Mouse (Mus musculus) liver, embryonic 14.5 days (tissue): ENCODE measurements around the gene Ccdc148. TPM values are rescaled to one million over a fixed set of nuclear protein-coding genes. Genes with fewer than 3 reads are reported as not detected.

Source experiments
- ATAC-seq: fragments of 200-750 bp; cut with Nextera tagmentation; 2 replicates; pipeline ENCODE4 v1.8.0; 2017; ENCODE audit warnings: moderate number of reproducible peaks, mild to moderate bottlenecking, moderate library complexity; ENCODE audit not compliant: insufficient read depth
- DNase-seq, 3 experiments: peaks; one replicate each; pipeline ENCODE4 v3.0.0-alpha.2; 2012 to 2013; ENCODE audit warnings: low read depth in 3 of 3, low spot score in 3 of 3
- H3K27ac ChIP-seq: fragments of 300-500 bp; sonication (generic); 2 replicates; pipeline ENCODE4 v1.5.1; 2014; ENCODE audit warnings: moderate library complexity, mild to moderate bottlenecking, control low read depth, inconsistent platforms
- H3K27me3 ChIP-seq: fragments of 300-500 bp; sonication (generic); 2 replicates; pipeline ENCODE4 v1.6.1; 2014; ENCODE audit warnings: mild to moderate bottlenecking, low read length, moderate library complexity; ENCODE audit not compliant: control insufficient read depth, insufficient read depth
- H3K36me3 ChIP-seq: fragments of 300-500 bp; sonication (generic); replicated peaks from 2 replicates; pipeline ENCODE4 v1.6.1; 2014; ENCODE audit warnings: low read depth; ENCODE audit not compliant: control insufficient read depth, insufficient read depth
- H3K4me1 ChIP-seq, 2 experiments: fragments of 200-500 bp in 1 of 2; fragments of 300-500 bp in 1 of 2; sonication (generic) in 1 of 2; replicated peaks; 2 replicates each; pipeline ENCODE4 v1.6.1; 2012 to 2014; ENCODE audit warnings: antibody characterized with exemption in 1 of 2, inconsistent platforms in 1 of 2, low read length in 1 of 2; ENCODE audit not compliant: control insufficient read depth in 2 of 2, insufficient read depth in 2 of 2
- H3K4me2 ChIP-seq: fragments of 300-500 bp; sonication (generic); 2 replicates; pipeline ENCODE4 v1.6.1; 2014; ENCODE audit warnings: low read depth, mild to moderate bottlenecking, control low read depth, moderate library complexity
- H3K4me3 ChIP-seq, 2 experiments: fragments of 200-500 bp in 1 of 2; fragments of 300-500 bp in 1 of 2; sonication (generic) in 1 of 2; 2 replicates each; pipeline ENCODE4 v1.5.1; 2012 to 2014; ENCODE audit warnings: low read depth in 2 of 2, low read length in 2 of 2, mild to moderate bottlenecking in 2 of 2, control low read depth in 1 of 2, inconsistent platforms in 1 of 2, moderate library complexity in 1 of 2; ENCODE audit not compliant: insufficient read depth in 1 of 2
- H3K9ac ChIP-seq: fragments of 300-500 bp; sonication (generic); replicated peaks from 2 replicates; pipeline ENCODE4 v1.6.1; 2014; ENCODE audit warnings: mild to moderate bottlenecking, control low read depth, moderate library complexity
- H3K9me3 ChIP-seq: fragments of 300-500 bp; sonication (generic); 2 replicates; pipeline ENCODE4 v1.6.1; 2016; ENCODE audit warnings: low read length, mixed read lengths; ENCODE audit not compliant: control insufficient read depth
- CTCF ChIP-seq: IDR thresholded peaks from 2 replicates; pipeline ENCODE4 v1.5.1; 2016; ENCODE audit warnings: antibody characterized with exemption, low read depth, control low read depth
- EP300 ChIP-seq: IDR thresholded peaks from 2 replicates; pipeline ENCODE4 v1.6.1; 2016; ENCODE audit warnings: antibody characterized with exemption, low read depth
- WGBS: fragments of 180-500 bp; shearing (Covaris S2); extraction: QIAGEN DNeasy Blood & Tissue Kit; methylation state at CpG from one replicate; pipeline ENCODE4 v1.1.7; 2014; ENCODE audit not compliant: insufficient replicate concordance; 5-methylcytosine and 5-hydroxymethylcytosine counted together
- polyA plus RNA-seq, 2 experiments: library from polyadenylated mRNA; depleted of rRNA in 1 of 2; stranded (reverse) in 1 of 2; unstranded in 1 of 2; fragments of >200 nt; fragmentation: Nextera tagmentation in 1 of 2; extraction: Ambion mirVana in 1 of 2; gene quantifications; 2 replicates each; pipeline versions ENCODE4 v1.2.1 to v1.2.3; 2012 to 2014

Gene Ccdc148
- polyA plus RNA-seq, 2 experiments: 0.20 to 0.26 TPM

DNA sequence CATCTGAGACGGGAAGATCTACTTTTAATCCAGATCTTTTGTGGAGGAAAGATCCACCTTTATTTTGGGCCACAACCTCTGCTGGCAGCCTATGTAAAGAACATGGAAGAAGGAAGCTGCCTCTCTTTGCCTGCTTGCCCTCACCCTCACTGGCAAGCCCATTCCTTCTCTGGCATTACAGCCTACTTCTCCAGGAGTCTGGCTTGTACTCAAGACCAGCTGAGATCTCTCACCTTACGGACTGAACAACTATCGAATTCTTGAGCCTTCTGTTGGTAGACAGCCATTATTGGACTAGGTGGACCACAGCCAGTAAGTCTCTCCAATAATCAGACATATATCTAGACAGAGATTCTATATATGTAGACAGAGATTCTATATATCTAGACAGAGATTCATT, 208.4 kb downstream of the Ccdc148 start:
- H3K36me3 ChIP-seq: no peaks in the 10 kb centered on the region
- no peaks in the 10 kb centered on the region for H3K4me1 ChIP-seq
- no peak overlapping the region for H3K27ac ChIP-seq
- no peak for TF ChIP-seq EP300
- TF ChIP-seq CTCF: no peak
- H3K9ac ChIP-seq: no peak overlapping the region
- H3K27me3 ChIP-seq: no peaks in the 10 kb centered on the region
- H3K4me3 ChIP-seq: no peak overlapping the region
- no peaks in the 10 kb centered on the region for H3K9me3 ChIP-seq
- DNase-seq (no peak), ATAC-seq (no peak)
- no peak overlapping the region for H3K4me2 ChIP-seq
- 67% methylated on average over 3 of the region's 3 CpGs for WGBS

DNA sequence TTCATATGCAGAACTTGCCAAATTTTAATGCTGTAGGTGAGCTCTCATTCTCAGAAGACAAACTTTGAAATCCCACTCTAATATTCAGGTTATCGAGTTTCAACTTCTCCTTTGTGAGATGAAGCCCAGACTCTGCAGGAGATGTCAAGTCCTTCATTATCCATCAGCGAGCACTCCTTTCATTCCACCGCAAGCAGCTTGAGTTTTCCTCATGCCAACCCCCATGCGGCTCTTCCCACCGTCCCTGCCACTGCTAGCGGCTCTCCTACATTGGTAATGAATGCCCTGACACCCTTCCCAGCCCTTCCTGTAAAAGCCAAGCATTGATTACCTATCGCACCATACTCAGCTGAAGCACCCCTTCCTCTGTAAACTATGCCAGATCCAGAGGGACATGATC, 211.7 kb downstream of the Ccdc148 start:
- no peak for ATAC-seq
- Histone ChIP-seq H3K4me1 (no peaks in the 10 kb centered on the region), H3K27me3 (no peaks in the 10 kb centered on the region), H3K36me3 (no peaks in the 10 kb centered on the region), H3K27ac (no peak overlapping the region), H3K4me3 (no peak overlapping the region), H3K4me2 (no peak overlapping the region), H3K9me3 (no peaks in the 10 kb centered on the region), H3K9ac (no peak overlapping the region)
- WGBS: 63% methylated on average over 7 of the region's 7 CpGs
- DNase-seq: no peak
- TF ChIP-seq CTCF (no peak), EP300 (no peak)

DNA sequence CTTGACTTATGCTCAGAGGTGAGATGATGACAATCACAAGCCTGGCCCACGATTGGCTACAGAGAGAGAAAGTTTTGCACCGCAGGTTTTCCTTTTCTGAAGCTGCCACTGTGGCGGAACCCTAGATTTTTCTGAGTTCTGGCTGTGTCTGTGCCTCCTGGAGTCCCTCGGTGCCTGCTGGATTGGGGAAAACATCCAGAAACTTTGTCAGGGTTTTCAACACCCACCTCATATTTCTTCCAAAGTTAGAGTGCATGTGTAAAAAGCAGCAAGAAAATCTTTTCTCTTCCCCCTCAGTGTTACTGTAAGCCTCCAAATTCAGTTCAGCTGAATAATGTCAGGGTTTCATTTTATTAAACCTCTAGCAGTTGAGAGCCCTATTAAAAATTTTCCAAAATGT, 219.1 kb downstream of the Ccdc148 start:
- no peaks in the 10 kb centered on the region for H3K36me3 ChIP-seq
- H3K4me2 ChIP-seq: no peak overlapping the region
- TF ChIP-seq CTCF: no peak
- no peak for TF ChIP-seq EP300
- DNase-seq: no peak
- no peaks in the 10 kb centered on the region for H3K27me3 ChIP-seq
- no peak overlapping the region for H3K4me3 ChIP-seq
- H3K9me3 ChIP-seq: no peaks in the 10 kb centered on the region
- no peaks in the 10 kb centered on the region for H3K4me1 ChIP-seq
- no peak overlapping the region for H3K27ac ChIP-seq
- ATAC-seq: no peak
- WGBS: 58% methylated on average over 4 of the region's 4 CpGs
- no peak overlapping the region for H3K9ac ChIP-seq

DNA sequence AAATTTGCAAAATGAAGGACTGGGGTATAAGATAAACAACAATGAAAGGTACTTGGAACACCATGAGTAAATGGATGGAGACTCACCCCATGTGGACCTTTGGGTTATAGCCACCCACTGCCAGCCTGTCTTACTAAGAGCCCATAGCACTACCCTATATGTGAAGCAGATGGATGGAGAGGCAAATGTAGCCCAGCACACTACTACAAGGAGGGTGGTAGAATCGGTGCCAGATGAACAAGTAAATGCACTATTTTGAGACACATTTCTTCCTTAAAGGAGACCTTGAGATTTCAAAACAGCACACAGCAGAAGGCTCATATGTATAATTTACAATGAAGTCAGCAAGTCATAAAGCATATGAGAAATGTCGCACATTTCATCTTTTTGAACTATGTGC, 234.9 kb downstream of the Ccdc148 start:
- Histone ChIP-seq H3K9me3 (no peaks in the 10 kb centered on the region), H3K27ac (no peak overlapping the region), H3K36me3 (no peaks in the 10 kb centered on the region), H3K4me3 (no peak overlapping the region), H3K4me2 (no peak overlapping the region), H3K9ac (no peak overlapping the region), H3K27me3 (no peaks in the 10 kb centered on the region), H3K4me1 (no peaks in the 10 kb centered on the region)
- DNase-seq (no peak), ATAC-seq (no peak)
- TF ChIP-seq EP300 (no peak), CTCF (no peak)
- 67% methylated on average over 2 of the region's 2 CpGs for WGBS

DNA sequence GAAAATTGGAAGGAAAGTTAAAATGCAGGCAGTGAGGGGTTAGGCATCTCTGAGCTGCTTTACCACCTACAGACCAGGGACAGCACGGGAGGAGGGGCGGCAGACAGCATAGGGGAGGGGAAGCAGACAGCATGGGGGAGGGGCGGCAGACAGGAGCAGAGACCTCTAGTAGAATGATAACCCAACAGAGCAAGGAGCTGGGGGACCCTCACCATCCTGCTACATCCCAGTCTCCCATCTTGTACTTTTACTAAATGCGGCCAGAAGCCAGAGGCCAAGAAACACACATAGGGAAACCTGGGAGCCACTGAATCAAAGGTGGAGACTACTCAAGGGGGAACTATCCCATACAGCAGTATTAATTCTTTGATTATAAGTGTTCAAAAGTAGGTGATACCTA, 242.1 kb downstream of the Ccdc148 start:
- ATAC-seq (no peak), DNase-seq (no peak)
- Histone ChIP-seq H3K9me3 (no peaks in the 10 kb centered on the region), H3K9ac (no peak overlapping the region), H3K4me2 (no peak overlapping the region), H3K36me3 (no peaks in the 10 kb centered on the region), H3K4me1 (no peaks in the 10 kb centered on the region), H3K27me3 (no peaks in the 10 kb centered on the region), H3K27ac (no peak overlapping the region), H3K4me3 (no peak overlapping the region)
- TF ChIP-seq CTCF (no peak), EP300 (no peak)
- WGBS: 54% methylated on average over 4 of the region's 4 CpGs

DNA sequence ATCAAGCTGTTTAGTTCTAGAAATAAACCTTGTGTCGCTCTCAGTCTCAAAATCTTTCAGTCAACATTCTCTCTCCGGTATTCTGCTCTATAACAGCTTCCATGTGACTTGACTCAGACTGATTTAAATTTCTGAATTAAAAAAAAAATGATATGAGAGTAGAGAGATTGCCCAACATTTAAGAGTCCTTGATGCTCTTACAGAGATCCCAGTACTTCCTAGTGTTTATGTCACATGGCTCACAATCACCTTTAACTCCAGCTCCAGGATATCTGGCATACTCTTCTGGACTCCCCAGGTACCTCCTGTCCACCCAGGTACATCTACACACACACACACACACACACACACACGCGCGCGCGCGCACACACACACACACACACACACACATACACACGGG, 248.1 kb downstream of the Ccdc148 start:
- DNase-seq: no peak
- Histone ChIP-seq H3K4me2 (no peak overlapping the region), H3K9ac (no peak overlapping the region), H3K27me3 (no peaks in the 10 kb centered on the region), H3K4me1 (no peaks in the 10 kb centered on the region), H3K27ac (no peak overlapping the region), H3K9me3 (no peaks in the 10 kb centered on the region), H3K36me3 (no peaks in the 10 kb centered on the region), H3K4me3 (no peak overlapping the region)
- no peak for ATAC-seq
- WGBS: 70% methylated on average over 9 of the region's 9 CpGs
- no peak for TF ChIP-seq CTCF
- no peak for TF ChIP-seq EP300
